Mouse (Mus musculus) kidney, postnatal 25 days (tissue): Measurements from ENCODE around the gene Knop1.

Experiments
- DNase-seq, 2 experiments: peaks; one replicate each; pipeline ENCODE4 v3.0.0; 2021; ENCODE audit warnings: mixed read lengths in 2 of 2

Gene Knop1

DNA sequence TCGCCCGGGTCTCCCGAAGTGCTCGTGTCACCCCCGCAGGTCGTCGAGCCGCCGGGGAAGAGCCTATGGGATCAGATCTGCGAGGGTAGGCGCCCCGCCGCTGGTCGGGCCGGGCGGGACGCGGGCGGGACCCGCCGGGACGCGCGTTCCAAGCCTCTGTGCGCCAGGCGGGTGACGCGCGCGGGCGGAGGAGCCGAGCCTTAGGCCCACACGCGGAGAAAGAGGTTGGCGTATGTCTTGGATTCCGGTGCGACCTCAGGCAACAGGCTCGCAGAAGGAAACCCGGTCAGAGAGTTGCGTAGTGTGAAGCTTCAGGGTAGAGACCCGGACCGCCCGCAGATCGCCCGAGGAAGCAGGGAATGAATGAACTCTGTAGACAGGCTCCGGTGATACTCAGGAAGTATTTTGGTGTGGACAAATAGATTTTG is at the start of gene Knop1:
TSS of gene Knop1 (minus strand) at position 378 of the 428 bp plus-strand sequence.
- no peak for DNase-seq

GRCm38 (mm10) chr7:118904530-118904929 is 48.5 kb upstream of the Knop1 start:
- DNase-seq, result no peak

GRCm38 (mm10) chr7:118903879-118904278 is 47.8 kb upstream of the Knop1 start:
- no peak for DNase-seq

- peak; percentile 20 to 49 for DNase-seq
Measured at GRCm38 (mm10) chr7:118902944-118903343, 46.9 kb upstream of the Knop1 start.

GRCm38 (mm10) chr7:118900090-118900489 is 44.0 kb upstream of the Knop1 start:
- DNase-seq, result no peak

GRCm38 (mm10) chr7:118898063-118898462 is 42.0 kb upstream of the Knop1 start:
- no peak for DNase-seq

DNA sequence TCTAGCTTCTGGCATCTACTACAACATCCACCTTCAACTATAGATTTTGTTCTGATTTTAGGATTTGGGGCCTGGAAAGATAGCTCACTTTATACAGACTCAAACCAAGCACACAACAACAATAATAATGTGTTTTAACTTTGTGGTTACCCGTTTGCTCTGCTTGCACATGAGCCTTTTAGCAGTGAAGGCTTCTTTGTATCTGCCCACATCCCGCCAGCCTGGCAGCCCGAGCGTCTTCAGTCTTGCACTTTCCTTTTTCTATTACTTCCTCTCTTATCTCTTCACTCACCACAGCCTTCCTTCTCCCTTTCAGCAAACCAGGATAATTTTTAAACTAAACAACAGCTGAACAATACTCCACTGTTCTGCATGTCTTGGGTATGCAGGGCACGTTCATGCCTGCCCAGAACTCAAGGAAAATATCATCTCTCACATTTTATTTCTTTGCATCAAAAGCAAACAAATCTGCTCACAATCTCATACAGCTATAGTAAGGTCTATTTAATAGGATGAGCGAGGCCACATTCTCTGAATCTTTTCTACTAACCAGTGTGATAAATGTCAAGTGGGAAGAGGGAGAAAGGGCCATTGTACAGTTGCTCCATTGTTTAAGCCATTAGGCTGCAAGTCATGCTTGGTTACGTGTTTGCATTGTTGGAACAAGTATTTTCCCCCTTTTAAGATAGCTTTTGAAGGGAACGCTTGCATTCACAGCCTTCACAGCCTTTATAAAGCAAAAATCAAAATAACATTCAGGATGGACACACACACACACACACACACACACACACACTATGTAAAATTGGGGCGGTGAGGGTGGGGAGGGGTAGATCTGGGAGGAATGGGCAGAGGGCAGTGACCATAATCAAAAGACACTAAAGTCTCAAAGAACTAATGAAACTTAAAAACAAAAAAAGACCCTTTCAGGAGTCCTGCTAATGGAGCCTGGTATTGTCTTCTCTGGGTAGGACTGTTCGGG is 39.7 kb upstream of the Knop1 start:
- DNase-seq, result no peak

GRCm38 (mm10) chr7:118889046-118889680 is 33.1 kb upstream of the Knop1 start:
- DNase-seq, result no peak

GRCm38 (mm10) chr7:118887303-118888055 is 31.4 kb upstream of the Knop1 start:
- no peak for DNase-seq

- DNase-seq, result no peak
Measured at GRCm38 (mm10) chr7:118884969-118885368, 28.9 kb upstream of the Knop1 start.

DNA sequence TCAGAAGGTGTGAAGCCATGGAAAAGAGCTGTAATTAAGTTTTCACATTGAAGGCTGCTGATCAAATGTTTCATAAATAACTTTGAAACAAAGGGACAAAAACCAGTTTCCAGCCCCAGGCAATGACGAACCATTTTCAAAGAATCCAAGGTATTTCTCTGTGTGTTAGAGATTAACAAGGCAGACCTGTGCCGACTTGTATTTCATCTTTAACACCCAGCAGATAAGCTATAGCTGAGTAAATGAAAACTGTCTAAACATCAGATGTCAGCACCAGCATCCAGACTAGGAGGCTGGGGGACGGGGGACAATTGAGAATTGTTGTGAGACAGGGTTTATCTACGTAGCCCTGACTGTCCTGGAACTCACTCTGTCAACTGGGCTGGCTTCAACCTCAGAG is 27.9 kb upstream of the Knop1 start:
- no peak for DNase-seq

- DNase-seq, result no peak
Measured at GRCm38 (mm10) chr7:118879466-118880029, 23.5 kb upstream of the Knop1 start.

GRCm38 (mm10) chr7:118865362-118865761 is 9.3 kb upstream of the Knop1 start:
- no peak for DNase-seq

DNA sequence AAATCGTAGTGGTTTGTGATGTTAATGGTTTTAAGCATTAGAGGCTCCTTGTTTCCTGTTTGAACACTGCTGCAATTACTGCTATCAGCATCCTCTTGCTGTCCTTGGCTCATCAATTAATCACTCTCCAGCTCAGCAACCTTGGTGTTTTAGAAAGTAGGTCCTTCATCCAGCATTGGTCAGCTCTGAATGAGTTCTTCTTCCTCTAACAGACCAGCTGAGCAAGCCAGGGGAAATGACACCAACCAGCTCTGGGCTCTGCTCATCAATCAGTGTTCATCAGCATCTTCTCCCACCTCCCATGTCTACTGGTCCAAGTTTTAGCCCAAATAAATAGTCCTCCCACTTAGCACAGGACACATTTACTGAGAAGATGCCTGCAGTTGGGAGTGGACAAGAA is 2.6 kb upstream of the Knop1 start:
- no peak for DNase-seq

- DNase-seq, result peak; percentile 93 to 94
Measured at GRCm38 (mm10) chr7:118855171-118855876, 730 bp downstream of the Knop1 start, which contains the start of gene Iqck. Gene Iqck (plus strand): TSS chr7:118855752.

- no peak for DNase-seq
Measured at GRCm38 (mm10) chr7:118854606-118855005, 1.4 kb downstream of the Knop1 start.

GRCm38 (mm10) chr7:118852611-118853010 is 3.4 kb downstream of the Knop1 start:
- DNase-seq, result no peak

DNA sequence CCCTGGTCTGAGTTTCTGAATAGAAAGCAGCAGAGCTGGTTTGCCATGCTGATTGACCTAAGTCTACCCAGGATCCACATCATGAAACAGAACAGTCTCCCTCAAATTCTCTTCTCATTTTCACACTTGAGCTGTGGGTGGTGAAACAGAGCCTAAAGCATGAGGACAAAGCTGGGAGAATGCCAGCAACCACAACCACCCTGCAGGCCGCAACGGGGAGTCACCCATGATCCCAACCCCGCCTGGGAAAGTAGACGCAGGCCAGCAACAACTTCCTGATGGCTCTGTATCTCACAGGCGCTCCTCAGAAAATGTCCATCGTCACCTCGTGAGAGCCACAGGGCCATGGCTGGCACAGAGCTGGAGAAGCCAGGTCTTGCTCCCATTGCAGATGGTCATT is 4.5 kb downstream of the Knop1 start:
- DNase-seq, result no peak

DNA sequence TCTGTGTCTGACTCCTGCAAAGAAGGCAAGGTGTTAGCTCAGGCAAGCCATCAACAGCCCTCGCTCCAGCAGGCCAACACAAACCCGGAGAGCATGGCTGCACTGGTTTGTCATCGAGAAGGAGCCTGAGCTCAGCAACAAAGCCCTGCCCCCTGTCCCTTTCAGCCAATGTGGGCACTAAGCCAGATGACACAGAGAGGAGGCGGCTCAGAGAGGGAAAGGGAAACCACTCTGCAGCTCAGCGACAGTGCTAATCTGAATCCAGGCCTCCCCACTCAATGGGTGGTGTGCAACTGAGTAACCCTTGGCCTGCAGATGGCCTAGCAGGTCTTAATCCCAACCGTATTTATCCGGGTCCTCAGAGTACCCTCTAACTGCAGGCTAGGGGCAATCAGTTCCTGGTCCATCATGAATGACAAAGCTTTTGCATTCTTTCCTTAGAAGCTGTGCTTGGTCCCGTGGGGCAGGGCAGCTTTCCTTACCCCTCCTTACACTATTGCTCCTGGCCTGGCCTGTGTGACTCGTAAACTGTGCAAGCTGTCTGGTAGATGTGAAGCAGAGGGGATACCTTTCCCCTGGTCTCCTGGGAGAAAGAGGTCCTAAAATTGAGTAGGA is 5.3 kb downstream of the Knop1 start:
- DNase-seq, result peak in 1 of 2 experiments; percentile 13

DNA sequence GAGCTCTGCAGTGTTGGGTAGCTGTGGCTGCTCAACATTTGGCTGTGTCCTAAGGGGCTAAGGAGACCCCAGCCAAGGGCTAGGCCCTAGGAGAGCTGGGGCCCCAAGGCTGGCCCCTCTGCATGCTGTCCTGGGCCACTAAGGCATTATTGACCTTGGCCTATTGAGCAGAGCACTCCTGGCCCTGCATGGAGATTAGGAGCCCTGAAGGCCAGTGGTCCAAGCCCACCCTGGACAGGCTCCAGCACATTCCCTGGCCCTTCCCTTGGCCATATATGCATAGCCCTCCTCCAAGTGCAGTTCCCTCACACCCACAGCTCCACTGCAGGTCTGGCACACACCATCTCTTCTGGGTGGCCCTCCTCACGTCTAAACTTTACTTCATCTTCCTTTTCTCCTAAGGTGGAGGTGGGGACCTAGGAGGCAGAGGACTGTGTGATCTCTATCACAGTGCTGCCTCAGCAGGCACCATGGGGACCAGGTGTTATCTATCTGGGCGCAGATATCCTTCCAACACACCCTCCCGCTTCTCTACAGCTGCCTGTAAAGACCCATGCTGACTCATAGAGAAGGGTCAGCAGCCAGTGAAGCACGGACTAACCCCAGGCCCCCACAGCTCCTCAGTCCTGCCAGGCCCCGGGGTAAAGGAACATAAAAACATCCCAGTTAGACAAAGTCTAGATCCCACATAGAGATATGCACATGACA is 6.4 kb downstream of the Knop1 start:
- no peak for DNase-seq

DNA sequence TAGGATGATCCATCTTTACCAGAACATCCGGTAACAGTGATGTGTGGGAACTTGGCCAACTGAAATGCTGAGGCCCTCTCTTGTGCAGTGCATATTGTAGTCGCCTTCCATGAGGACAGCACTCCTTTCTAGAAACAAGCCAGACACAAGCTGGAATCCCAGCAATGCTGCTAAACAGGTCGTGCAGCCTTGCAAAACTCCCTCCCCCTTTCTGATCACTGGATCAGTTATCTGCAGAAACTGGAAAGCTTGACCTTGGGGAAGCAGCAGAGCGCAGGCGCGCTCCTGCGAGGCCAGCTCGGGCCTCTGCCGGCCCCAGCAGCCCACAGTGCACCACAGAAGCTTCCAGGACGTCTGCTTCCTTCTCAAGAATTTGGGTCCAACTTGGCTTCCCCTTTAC is 7.3 kb downstream of the Knop1 start:
- DNase-seq, result peak; percentile 59 to 85
